Mouse (Mus musculus) hindbrain, embryonic 16.5 days (tissue): ENCODE measurements around the gene Hba-a2. TPM values are rescaled to one million over a fixed set of nuclear protein-coding genes. Genes with fewer than 3 reads are reported as not detected.
"Not testable (repeated sequence)": the region's sequence is repeated elsewhere in the genome, so short reads cannot be mapped to it uniquely, and the experiment has no call there.

Source experiments
- ATAC-seq: fragments of 200-750 bp; cut with Nextera tagmentation; 2 replicates; pipeline ENCODE4 v1.8.0; 2017; ENCODE audit warnings: moderate TSS enrichment, moderate library complexity
- H3K27ac ChIP-seq: fragments of 300-500 bp; sonication (generic); 2 replicates; pipeline ENCODE4 v1.5.1; 2014; ENCODE audit warnings: low read depth, mild to moderate bottlenecking, control low read depth, low read length, moderate library complexity
- H3K27me3 ChIP-seq: fragments of 300-500 bp; sonication (generic); replicated peaks from 2 replicates; pipeline ENCODE4 v1.6.1; 2014; ENCODE audit warnings: low read length; ENCODE audit not compliant: control insufficient read depth, insufficient read depth
- H3K36me3 ChIP-seq: fragments of 300-500 bp; sonication (generic); 2 replicates; pipeline ENCODE4 v1.6.1; 2014; ENCODE audit warnings: mild to moderate bottlenecking, low read length, moderate library complexity, mixed read lengths; ENCODE audit not compliant: control insufficient read depth, insufficient read depth
- H3K4me1 ChIP-seq: fragments of 300-500 bp; sonication (generic); 2 replicates; pipeline ENCODE4 v1.6.1; 2014; ENCODE audit warnings: low read depth, low read length; ENCODE audit not compliant: control insufficient read depth, insufficient read depth
- H3K4me2 ChIP-seq: fragments of 300-500 bp; sonication (generic); 2 replicates; pipeline ENCODE4 v1.6.1; 2014; ENCODE audit warnings: mild to moderate bottlenecking, low read length, control low read depth, moderate library complexity
- H3K4me3 ChIP-seq: fragments of 300-500 bp; sonication (generic); 2 replicates; pipeline ENCODE4 v1.5.1; 2014; ENCODE audit warnings: mild to moderate bottlenecking, low read length, control low read depth, moderate library complexity
- H3K9ac ChIP-seq: fragments of 300-500 bp; sonication (generic); 2 replicates; pipeline ENCODE4 v1.6.1; 2014; ENCODE audit warnings: low read depth, mild to moderate bottlenecking, control low read depth, low read length, moderate library complexity
- H3K9me3 ChIP-seq: fragments of 300-500 bp; sonication (generic); 2 replicates; pipeline ENCODE4 v1.6.1; 2014; ENCODE audit warnings: mild to moderate bottlenecking, low read length, moderate library complexity; ENCODE audit not compliant: control insufficient read depth
- WGBS: fragments of 180-500 bp; shearing (Covaris S2); extraction: QIAGEN DNeasy Blood & Tissue Kit; methylation state at CpG from one replicate; pipeline ENCODE4 v1.1.7; 2014; 5-methylcytosine and 5-hydroxymethylcytosine counted together
- polyA plus RNA-seq: library from polyadenylated mRNA; unstranded; fragments of >200 nt; fragmentation: Nextera tagmentation; extraction: Ambion mirVana; gene quantifications from 2 replicates; pipeline ENCODE4 v1.2.1, GENCODE M21; 2015

The Hba-a2 gene
- 6,688 and 8,147 TPM in 2 replicates for polyA plus RNA-seq

DNA sequence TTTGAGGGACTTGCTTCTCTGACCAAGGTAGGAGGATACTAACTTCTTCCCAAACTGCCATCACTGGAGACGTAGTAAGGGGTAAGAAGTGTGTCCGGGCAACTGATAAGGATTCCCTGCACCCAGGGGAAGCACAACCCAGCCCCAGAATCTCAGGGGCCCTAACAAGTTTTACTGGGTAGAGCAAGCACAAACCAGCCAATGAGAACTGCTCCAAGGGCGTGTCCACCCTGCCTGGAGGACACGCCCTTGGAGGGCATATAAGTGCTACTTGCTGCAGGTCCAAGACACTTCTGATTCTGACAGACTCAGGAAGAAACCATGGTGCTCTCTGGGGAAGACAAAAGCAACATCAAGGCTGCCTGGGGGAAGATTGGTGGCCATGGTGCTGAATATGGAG is at the start of gene Hba-a2:
Gene Hba-a2 (plus strand): TSS at position 287 of the 400 bp plus-strand sequence.
- H3K36me3 ChIP-seq, H3K4me1 ChIP-seq, ATAC-seq, H3K9me3 ChIP-seq, H3K27ac ChIP-seq, H3K9ac ChIP-seq, H3K27me3 ChIP-seq, H3K4me3 ChIP-seq, H3K4me2 ChIP-seq: not testable (repeated sequence)
- no CpG with 5 or more reads among the region's 4 CpGs for WGBS

DNA sequence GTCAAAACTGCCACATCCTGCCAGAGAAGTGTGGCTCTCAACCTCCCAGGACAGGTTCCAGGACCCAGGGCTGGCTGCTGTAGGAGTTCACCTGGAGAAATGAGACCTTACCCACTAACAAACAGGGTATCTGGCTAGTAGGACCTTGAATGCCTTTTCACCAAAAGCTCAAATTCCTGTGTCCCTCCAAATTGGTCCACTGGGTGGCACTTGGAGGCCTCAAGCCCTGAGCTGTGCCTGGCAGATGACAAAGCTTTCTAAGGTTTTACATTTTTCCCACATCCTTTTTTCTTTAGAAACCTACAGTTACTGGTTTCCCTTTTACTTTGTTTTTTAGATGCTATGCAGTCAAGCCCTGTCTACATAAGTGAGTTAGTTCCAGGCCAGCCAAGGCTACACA is 49.2 kb upstream of the Hba-a2 start:
- Histone ChIP-seq H3K27me3 (no peaks in the 10 kb centered on the region), H3K36me3 (peaks cover 20% of the 10 kb centered on the region), H3K9ac (no peak overlapping the region), H3K4me1 (no peaks in the 10 kb centered on the region), H3K27ac (no peak overlapping the region), H3K9me3 (no peaks in the 10 kb centered on the region), H3K4me3 (no peak overlapping the region), H3K4me2 (no peak overlapping the region)
- no peak for ATAC-seq

DNA sequence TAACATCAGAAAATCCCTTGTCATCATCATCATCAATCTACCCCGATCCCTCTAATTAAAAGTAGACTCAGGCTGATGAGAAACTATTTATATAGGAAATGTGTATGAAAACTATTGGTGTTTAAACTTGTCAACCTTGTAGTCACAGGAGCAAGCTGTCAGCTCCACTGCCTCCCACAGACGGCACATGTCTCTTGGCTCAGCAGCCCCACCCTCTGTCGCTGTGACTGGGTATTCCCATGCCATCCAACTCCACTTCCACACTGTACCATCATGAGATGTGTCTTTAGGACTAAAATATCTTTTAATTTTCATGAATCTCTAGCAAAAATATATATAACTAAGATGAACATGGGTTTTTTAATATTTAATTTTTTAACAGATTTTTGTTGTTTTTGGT is 47.9 kb upstream of the Hba-a2 start:
- Histone ChIP-seq H3K9ac (no peak overlapping the region), H3K9me3 (no peaks in the 10 kb centered on the region), H3K27me3 (no peaks in the 10 kb centered on the region), H3K4me1 (no peaks in the 10 kb centered on the region), H3K36me3 (peaks cover 20% of the 10 kb centered on the region), H3K4me3 (no peak overlapping the region), H3K27ac (no peak overlapping the region), H3K4me2 (no peak overlapping the region)
- no peak for ATAC-seq
- WGBS = 89% methylated on average over 3 of the region's 3 CpGs

DNA sequence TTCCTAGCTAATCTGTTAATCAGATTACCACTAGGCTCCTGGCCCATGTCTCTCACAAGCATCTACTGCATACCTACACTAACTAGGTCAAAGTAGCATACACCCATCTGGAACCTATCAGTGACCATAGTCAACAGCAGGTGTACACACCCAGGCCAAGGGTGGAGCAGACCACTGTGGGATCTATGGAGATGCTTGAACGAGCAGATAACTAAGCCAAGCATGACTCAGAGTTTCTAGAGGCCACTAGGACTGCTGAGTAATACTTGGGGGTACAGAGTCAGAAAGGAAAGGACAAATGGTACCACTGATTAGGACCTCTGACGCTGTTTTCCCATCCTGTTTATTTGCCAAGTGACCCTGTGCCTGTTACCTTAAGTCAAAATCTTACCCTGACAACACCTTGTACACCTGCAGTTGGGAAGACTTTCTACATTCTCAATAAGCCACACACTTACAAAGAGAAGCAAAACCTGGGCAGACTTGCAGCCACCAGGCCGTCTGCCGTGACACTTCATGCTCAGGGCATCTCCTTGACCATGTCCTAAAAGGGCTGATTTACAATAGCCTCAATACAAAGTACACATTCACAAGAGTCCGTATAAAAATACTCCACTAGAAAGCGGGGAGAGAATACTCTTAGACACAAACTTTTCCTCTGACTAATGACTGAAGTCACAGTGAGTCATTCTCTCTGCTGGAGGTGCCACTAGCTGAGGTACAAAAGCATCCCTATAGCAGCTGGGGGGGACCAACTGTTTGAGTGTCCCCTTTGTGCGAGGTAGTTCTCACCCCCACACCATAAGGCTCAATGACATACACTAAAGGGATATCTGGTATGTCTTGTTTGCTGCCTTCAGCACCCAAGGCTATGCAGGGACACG is 45.2 kb upstream of the Hba-a2 start:
- no peak overlapping the region for H3K9ac ChIP-seq
- H3K4me3 ChIP-seq = no peak overlapping the region
- no peaks in the 10 kb centered on the region for H3K9me3 ChIP-seq
- H3K27ac ChIP-seq = no peak overlapping the region
- H3K27me3 ChIP-seq = no peaks in the 10 kb centered on the region
- WGBS = 91% methylated on average over 8 of the region's 8 CpGs
- no peak overlapping the region for H3K4me2 ChIP-seq
- H3K4me1 ChIP-seq = no peaks in the 10 kb centered on the region
- no peak for ATAC-seq
- H3K36me3 ChIP-seq = peaks cover 20% of the 10 kb centered on the region

DNA sequence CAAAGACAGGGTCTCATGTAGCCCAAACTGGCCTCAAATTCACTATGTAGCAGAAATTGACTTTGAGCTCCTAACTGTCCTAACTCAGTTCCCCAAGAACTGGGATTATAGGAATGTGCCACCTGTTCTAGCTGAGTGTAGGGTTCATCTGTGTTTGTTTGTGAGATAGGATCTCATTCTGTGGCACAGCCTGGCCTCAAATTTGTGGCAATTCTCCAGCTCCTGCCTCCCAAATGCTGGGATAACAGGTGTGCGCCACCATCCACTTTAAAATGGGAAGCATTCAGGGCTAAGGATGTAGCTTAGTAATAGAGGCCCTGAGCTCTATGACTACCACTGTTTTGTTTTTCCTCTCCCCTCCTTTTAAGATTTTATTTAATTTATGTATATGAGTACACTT is 43.2 kb upstream of the Hba-a2 start:
- no peak overlapping the region for H3K4me3 ChIP-seq
- no peak overlapping the region for H3K27ac ChIP-seq
- peaks cover 11% of the 10 kb centered on the region for H3K36me3 ChIP-seq
- H3K4me2 ChIP-seq = no peak overlapping the region
- no peaks in the 10 kb centered on the region for H3K4me1 ChIP-seq
- ATAC-seq = no peak
- no peaks in the 10 kb centered on the region for H3K27me3 ChIP-seq
- H3K9ac ChIP-seq = no peak overlapping the region
- H3K9me3 ChIP-seq = no peaks in the 10 kb centered on the region
- WGBS = 100% methylated on average over 1 of the region's 1 CpGs

DNA sequence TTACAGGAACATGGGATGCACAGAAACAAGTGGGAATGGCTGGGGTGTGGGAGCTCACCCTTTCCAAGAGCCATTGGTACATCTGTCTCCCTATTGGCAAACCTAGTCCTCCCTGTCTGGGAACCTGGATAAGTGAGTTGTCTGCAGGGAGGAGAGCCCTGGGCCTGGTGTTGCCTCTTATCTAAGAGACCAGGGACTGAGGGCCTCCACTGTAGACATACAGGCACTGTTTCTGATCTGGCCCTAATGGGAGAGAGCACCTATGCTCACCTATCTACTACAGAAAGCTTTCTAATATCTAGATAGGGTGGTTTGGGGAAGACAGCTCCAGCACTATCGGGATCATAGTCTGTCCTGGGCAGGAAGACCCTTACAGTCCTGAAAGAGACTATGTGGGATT is 40.1 kb upstream of the Hba-a2 start:
- H3K4me1 ChIP-seq = no peaks in the 10 kb centered on the region
- no peak for ATAC-seq
- H3K9ac ChIP-seq = no peak overlapping the region
- no peak overlapping the region for H3K4me3 ChIP-seq
- 0 out of 2 replicates have a peak, but pooled peaks cover 4% of the 10 kb centered on the region for H3K36me3 ChIP-seq
- no peaks in the 10 kb centered on the region for H3K9me3 ChIP-seq
- 100% methylated on average over 1 of the region's 1 CpGs for WGBS
- H3K27me3 ChIP-seq = no peaks in the 10 kb centered on the region
- no peak overlapping the region for H3K27ac ChIP-seq
- H3K4me2 ChIP-seq = no peak overlapping the region

DNA sequence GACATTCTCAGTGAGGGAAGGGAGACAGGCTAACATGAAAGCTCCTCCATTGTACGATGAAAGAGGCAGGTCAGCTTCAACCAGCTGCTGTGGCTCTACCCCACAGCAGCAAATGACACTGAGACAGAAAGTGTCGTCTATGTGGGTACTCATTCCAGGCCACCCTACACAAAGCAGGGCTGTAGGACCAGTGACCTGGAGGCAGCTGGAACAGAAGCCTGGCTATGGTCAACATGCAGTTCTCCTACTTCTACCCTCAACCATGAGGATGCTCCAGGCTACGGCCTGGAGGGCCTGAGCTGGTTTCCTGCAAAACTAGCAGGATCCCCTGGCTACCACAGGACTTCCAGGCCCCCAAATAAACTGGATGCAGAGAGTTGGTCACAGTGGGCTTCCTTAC is 39.7 kb upstream of the Hba-a2 start:
- WGBS = 91% methylated on average over 3 of the region's 3 CpGs
- Histone ChIP-seq H3K4me3 (no peak overlapping the region), H3K9ac (no peak overlapping the region), H3K4me1 (no peaks in the 10 kb centered on the region), H3K27ac (no peak overlapping the region), H3K36me3 (0 out of 2 replicates have a peak, but pooled peaks cover 4% of the 10 kb centered on the region), H3K9me3 (no peaks in the 10 kb centered on the region), H3K27me3 (no peaks in the 10 kb centered on the region), H3K4me2 (no peak overlapping the region)
- ATAC-seq = no peak

DNA sequence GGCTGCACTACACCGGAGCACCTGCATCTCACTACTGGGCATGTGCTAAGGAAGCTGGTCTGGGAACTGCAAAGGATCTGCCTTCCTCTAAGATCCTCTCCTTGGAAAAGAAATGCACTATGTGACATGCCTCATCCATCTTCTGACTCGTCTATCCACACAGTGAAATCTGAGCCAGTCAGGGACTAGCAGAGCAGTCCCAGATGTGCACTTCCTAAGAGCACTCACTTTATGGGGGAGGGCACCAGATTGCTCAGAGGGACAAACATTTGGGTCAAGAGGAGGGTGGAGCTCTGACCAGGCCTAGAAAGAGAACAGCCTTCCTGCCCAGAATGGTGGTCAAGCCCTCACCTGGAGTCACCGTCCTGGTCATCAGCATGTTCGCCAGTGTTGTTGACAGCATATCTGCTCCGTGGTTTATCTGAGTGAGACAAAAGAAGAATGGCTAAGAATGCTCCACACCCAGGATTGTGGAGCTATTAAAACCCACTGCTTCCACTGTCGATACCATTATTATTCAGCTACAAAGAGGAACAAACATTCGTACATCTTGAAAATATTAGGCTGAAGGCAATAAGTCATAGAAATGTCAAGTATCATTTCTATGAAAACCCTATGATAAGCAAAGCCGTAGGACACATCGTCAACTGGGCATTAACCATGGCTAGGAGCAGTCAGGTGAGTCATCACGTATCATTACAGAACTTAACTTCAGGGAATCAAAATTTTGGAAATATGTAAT is 33.4 kb upstream of the Hba-a2 start:
- H3K4me3 ChIP-seq = no peak overlapping the region
- WGBS = 82% methylated on average over 10 of the region's 10 CpGs
- no peak overlapping the region for H3K27ac ChIP-seq
- no peaks in the 10 kb centered on the region for H3K9me3 ChIP-seq
- no peak overlapping the region for H3K9ac ChIP-seq
- H3K4me2 ChIP-seq = no peak overlapping the region
- no peaks in the 10 kb centered on the region for H3K36me3 ChIP-seq
- peaks cover 6% of the 10 kb centered on the region for H3K4me1 ChIP-seq
- H3K27me3 ChIP-seq = no peaks in the 10 kb centered on the region
- no peak for ATAC-seq

DNA sequence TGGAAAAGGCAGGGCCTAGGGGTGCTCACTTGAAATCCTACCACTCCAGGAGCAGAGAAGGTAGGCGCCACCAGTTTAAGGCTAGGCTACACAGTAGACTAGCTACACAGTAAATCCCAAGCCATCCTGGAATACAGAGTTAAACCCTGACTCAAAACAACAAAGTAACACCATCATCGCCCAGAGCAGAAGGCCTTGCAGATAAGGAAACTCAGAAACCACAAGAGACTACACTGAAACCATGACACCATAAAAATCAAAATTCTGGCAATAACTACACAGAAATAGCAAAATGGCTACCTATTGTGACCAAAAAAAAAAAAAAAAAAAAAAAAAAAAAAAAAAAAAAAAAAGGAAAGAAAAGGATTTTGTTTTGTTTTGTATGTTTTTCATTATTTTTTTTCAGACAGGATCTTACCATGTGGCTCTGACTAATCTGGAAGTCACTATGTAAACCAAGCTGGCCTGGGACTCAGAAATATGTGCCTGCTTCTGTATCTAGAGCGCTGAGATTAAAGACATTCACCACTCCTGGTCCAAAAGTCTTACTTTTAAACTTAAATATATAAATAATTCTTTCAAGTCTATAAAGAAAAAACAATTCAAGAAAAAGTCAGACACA is 31.1 kb upstream of the Hba-a2 start:
- no peak overlapping the region for H3K4me2 ChIP-seq
- H3K9ac ChIP-seq = no peak overlapping the region
- no peak for ATAC-seq
- no peak overlapping the region for H3K4me3 ChIP-seq
- H3K27ac ChIP-seq = no peak overlapping the region
- H3K9me3 ChIP-seq = no peaks in the 10 kb centered on the region
- H3K27me3 ChIP-seq = no peaks in the 10 kb centered on the region
- H3K4me1 ChIP-seq = peaks cover 10% of the 10 kb centered on the region
- no peaks in the 10 kb centered on the region for H3K36me3 ChIP-seq
- WGBS = 95% methylated on average over 3 of the region's 3 CpGs
